Mouse (Mus musculus): ENCODE measurements at regions not wholly inside any gene's neighbourhood (a gene's known extent, or its start where the extent isn't known, plus 50 kb on each side); places are given as distances from the start of the nearest gene placed in this dataset.
"Not testable (repeated sequence)": the region's sequence is repeated elsewhere in the genome, so short reads cannot be mapped to it uniquely, and the experiment has no call there.

DNA sequence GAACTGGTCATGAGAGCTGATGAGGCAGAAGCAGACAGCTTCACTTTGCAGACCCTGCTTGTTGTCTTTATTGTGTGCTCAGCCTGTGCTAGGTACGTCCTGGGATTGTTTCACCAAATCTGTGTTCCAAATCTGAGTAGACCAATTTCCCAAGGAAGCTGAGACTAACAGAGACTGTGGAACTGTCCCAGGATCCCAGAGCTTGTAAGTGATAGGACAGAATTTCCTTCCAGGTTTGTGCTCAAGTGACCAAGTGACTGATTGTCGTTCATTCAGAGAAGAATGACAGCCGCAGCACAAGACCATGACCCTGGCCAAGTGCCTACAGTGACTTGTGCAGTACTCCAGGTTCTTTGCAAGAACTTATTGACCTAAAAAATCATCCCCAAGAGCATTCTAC lies 269.9 kb upstream of the Arglu1 start:
- Histone ChIP-seq H3K36me3 (ENCODE audit: control insufficient read depth, insufficient read depth, low read length) (no peaks in the 10 kb centered on the region), H3K9ac (ENCODE audit: low read length) (no peak overlapping the region), H3K27me3 (replicated peaks; ENCODE audit: control insufficient read depth, insufficient read depth, low read length) (no peaks in the 10 kb centered on the region), H3K4me2 (ENCODE audit: low read length) (no peak overlapping the region), H3K4me1 (ENCODE audit: control insufficient read depth, insufficient read depth, low read length) (no peaks in the 10 kb centered on the region), H3K9me3 (replicated peaks; ENCODE audit: control insufficient read depth, low read length) (no peaks in the 10 kb centered on the region), H3K27ac (ENCODE audit: low read depth, low read length) (no peak overlapping the region), H3K4me3 (ENCODE audit: low read depth, low read length) (no peak overlapping the region)
- DNase-seq (ENCODE audit: low spot score) (no peak), ATAC-seq (no peak)
- WGBS: 88% methylated on average over 3 of the region's 3 CpGs

DNA sequence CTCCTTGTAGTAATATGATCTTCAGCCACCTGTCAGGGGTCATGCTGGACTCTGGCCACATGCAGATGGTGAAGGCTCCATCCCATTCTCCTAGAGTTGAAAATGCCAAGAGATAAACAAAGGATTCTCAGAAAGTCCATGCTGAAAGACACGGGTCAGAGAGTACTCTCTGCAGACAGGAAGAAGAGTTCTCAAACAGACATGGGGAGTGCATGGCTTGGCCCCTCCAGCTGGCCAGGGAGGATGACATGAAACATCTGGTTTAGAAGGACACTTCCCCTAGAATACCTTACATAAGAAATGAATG lies 269.4 kb upstream of the Arglu1 start:
- no peak overlapping the region for H3K4me3 ChIP-seq (ENCODE audit: low read depth, low read length)
- no peak for ATAC-seq
- 72% methylated on average over 1 of the region's 1 CpGs for WGBS

DNA sequence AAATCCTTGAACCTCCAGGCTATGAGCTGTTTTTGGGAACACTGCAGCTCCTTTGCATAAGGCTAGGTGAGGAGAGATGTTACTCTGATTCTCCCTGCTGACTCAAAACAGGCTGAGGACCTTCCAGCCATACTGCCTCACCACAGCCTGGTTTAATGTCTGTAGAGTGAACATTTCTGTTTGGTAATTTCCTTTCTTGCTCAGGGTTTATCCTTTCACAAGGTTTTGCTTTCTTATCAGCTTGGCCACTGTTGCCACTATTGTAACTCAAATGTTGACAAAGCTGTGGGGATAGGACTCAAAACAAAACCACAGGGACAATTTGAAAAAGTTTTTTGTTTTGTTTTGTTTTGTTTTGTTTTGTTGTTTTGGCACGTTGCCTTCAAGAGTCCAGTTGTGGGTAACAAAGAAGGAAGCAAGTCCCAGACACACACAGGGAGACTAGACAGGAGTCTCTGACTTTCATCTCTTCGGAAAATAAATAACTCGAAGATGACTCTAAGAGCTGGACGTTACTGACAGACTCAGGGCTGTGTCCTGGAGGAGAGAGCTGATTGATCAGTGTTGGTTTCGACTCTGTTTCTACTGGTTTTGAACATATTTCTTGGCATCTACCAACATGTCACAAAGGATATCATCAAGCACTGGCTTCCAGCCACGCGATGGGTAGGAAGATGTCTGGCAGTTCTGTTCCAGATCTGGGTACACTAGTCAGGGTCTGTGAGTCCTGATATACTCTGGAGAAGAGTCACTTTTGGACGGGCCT lies 268.9 kb upstream of the Arglu1 start:
- no peak overlapping the region for H3K9ac ChIP-seq (ENCODE audit: low read length)
- H3K27ac ChIP-seq (ENCODE audit: low read depth, low read length): no peak overlapping the region
- no peaks in the 10 kb centered on the region for H3K27me3 ChIP-seq (replicated peaks; ENCODE audit: control insufficient read depth, insufficient read depth, low read length)
- H3K9me3 ChIP-seq (replicated peaks; ENCODE audit: control insufficient read depth, low read length): no peaks in the 10 kb centered on the region
- ATAC-seq: no peak
- no peak for DNase-seq (ENCODE audit: low spot score)
- no peaks in the 10 kb centered on the region for H3K36me3 ChIP-seq (ENCODE audit: control insufficient read depth, insufficient read depth, low read length)
- no peak overlapping the region for H3K4me3 ChIP-seq (ENCODE audit: low read depth, low read length)
- 85% methylated on average over 8 of the region's 8 CpGs for WGBS
- no peaks in the 10 kb centered on the region for H3K4me1 ChIP-seq (ENCODE audit: control insufficient read depth, insufficient read depth, low read length)
- H3K4me2 ChIP-seq (ENCODE audit: low read length): no peak overlapping the region

More for the DNA sequence above, 269.4 kb upstream of the Arglu1 start:
- H3K36me3 ChIP-seq (ENCODE audit: control insufficient read depth, insufficient read depth, low read length): no peaks in the 10 kb centered on the region
- H3K4me2 ChIP-seq (ENCODE audit: low read length): no peak overlapping the region
- no peaks in the 10 kb centered on the region for H3K27me3 ChIP-seq (replicated peaks; ENCODE audit: control insufficient read depth, insufficient read depth, low read length)
- no peaks in the 10 kb centered on the region for H3K9me3 ChIP-seq (replicated peaks; ENCODE audit: control insufficient read depth, low read length)
- H3K9ac ChIP-seq (ENCODE audit: low read length): no peak overlapping the region
- no peak overlapping the region for H3K27ac ChIP-seq (ENCODE audit: low read depth, low read length)
- no peak for DNase-seq (ENCODE audit: low spot score)
- H3K4me1 ChIP-seq (ENCODE audit: control insufficient read depth, insufficient read depth, low read length): no peaks in the 10 kb centered on the region

DNA sequence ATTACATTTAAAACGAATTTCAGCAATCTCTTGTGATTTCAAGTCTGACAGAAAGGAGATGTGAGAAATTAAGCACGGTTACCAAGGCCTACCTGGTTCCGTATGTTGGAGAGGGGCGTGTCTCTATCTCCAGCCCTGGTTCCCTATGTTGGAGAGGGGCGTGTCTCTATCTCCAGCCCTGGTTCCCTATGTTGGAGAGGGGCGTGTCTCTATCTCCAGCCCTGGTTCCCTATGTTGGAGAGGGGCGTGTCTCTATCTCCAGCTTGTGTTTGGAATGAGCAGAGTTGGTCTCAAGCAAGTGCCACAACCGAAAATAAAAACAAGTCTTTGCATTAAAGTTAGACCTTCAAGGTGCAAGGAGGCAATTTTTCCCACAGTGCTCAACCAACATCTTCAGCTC lies 267.8 kb upstream of the Arglu1 start:
- 76% methylated on average over 8 of the region's 8 CpGs for WGBS
- not testable (repeated sequence) for H3K9me3 ChIP-seq (replicated peaks; ENCODE audit: control insufficient read depth, low read length); H3K4me1 ChIP-seq (ENCODE audit: control insufficient read depth, insufficient read depth, low read length); H3K4me2 ChIP-seq (ENCODE audit: low read length); ATAC-seq; H3K9ac ChIP-seq (ENCODE audit: low read length); H3K4me3 ChIP-seq (ENCODE audit: low read depth, low read length); H3K27me3 ChIP-seq (replicated peaks; ENCODE audit: control insufficient read depth, insufficient read depth, low read length); H3K27ac ChIP-seq (ENCODE audit: low read depth, low read length); DNase-seq (ENCODE audit: low spot score); H3K36me3 ChIP-seq (ENCODE audit: control insufficient read depth, insufficient read depth, low read length)

DNA sequence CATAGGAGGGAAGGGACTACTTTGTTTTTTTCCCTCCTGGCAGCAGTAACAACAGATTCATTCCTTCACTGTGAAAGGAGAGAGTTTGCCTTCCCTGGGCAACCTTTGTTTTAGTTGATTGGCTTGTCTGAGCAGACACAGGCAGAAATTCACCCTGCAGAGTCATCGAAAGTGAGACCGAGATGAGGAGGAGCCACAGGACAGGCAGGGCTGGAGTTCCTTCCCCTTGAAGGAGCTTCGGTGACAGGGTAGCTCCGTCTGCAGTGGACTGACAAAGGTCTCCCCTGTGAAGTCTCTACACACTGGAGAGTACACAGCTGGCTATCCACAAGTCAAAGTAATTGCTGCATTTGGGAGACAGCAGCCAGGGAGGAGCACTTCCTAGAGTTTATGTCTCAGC lies 261.9 kb upstream of the Arglu1 start:
- Histone ChIP-seq H3K4me3 (ENCODE audit: low read depth, low read length) (no peak overlapping the region), H3K9me3 (replicated peaks; ENCODE audit: control insufficient read depth, low read length) (no peaks in the 10 kb centered on the region), H3K27me3 (replicated peaks; ENCODE audit: control insufficient read depth, insufficient read depth, low read length) (no peaks in the 10 kb centered on the region), H3K9ac (ENCODE audit: low read length) (no peak overlapping the region), H3K4me2 (ENCODE audit: low read length) (no peak overlapping the region), H3K4me1 (ENCODE audit: control insufficient read depth, insufficient read depth, low read length) (peaks cover 4% of the 10 kb centered on the region; the same call in 1 of the 2 replicates), H3K27ac (ENCODE audit: low read depth, low read length) (no peak overlapping the region), H3K36me3 (ENCODE audit: control insufficient read depth, insufficient read depth, low read length) (no peaks in the 10 kb centered on the region)
- WGBS: 9% methylated on average over 4 of the region's 4 CpGs
- no peak for ATAC-seq
- DNase-seq (ENCODE audit: low spot score): no peak

DNA sequence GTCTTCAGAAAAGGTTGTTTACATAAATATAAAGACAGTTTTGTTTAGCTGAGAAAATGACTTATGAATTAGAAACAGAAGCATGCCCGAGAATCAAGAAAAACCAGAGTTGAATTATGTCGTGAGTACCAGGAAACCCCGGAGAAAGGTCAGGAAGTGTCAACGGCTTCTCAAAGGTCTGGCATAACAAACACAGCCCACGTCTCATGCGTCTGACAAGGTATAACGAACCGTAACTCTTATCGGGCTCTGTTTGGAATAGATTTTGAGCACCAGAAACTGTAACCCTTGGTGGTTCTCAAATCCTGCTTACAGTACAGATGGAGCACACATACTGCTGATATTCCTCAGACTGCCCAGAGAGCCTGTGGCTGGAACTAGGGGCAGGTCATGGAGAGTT lies 260.9 kb upstream of the Arglu1 start:
- H3K4me2 ChIP-seq (ENCODE audit: low read length): no peak overlapping the region
- no peak overlapping the region for H3K9ac ChIP-seq (ENCODE audit: low read length)
- no peak for ATAC-seq
- no peaks in the 10 kb centered on the region for H3K36me3 ChIP-seq (ENCODE audit: control insufficient read depth, insufficient read depth, low read length)
- 59% methylated on average over 9 of the region's 9 CpGs for WGBS
- H3K27ac ChIP-seq (ENCODE audit: low read depth, low read length): no peak overlapping the region
- H3K9me3 ChIP-seq (replicated peaks; ENCODE audit: control insufficient read depth, low read length): no peaks in the 10 kb centered on the region
- no peak overlapping the region for H3K4me3 ChIP-seq (ENCODE audit: low read depth, low read length)
- DNase-seq (ENCODE audit: low spot score): no peak
- H3K4me1 ChIP-seq (ENCODE audit: control insufficient read depth, insufficient read depth, low read length): peaks cover 4% of the 10 kb centered on the region; the same call in 1 of the 2 replicates
- H3K27me3 ChIP-seq (replicated peaks; ENCODE audit: control insufficient read depth, insufficient read depth, low read length): no peaks in the 10 kb centered on the region

DNA sequence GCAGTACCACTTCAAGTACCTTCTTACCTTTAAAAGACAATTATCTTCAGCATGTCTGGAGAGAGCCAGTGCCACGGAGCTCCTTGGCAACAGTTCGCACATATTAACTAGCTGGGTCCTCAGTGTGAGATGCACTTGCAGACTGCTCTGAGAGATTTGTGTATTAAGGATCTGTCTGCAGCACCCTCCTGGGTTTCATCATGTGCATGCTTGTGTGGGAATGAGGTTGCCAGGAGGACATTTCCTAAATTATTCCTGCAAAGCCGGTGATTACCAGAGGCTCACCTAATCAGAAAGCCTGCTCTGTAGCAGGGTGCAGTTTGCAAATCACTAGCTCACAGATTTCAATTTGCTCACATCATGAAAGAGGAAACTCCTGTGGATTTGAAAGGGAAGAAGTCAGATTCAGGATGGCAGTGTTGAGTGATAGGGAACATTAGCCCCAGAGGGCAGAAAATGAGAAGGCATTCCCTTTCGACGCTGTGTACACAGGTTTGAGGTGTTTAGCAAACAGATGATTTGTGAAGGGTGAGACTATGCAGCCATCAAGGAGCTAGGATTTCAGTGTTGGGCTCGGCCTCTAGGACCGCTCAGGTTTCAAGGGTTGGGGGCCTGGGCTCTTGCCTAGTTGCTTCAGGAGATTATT lies 257.3 kb upstream of the Arglu1 start:
- DNase-seq (ENCODE audit: low spot score): peak; percentile 47
- H3K9ac ChIP-seq (ENCODE audit: low read length): no peak overlapping the region
- 51% methylated on average over 7 of the region's 7 CpGs for WGBS

DNA sequence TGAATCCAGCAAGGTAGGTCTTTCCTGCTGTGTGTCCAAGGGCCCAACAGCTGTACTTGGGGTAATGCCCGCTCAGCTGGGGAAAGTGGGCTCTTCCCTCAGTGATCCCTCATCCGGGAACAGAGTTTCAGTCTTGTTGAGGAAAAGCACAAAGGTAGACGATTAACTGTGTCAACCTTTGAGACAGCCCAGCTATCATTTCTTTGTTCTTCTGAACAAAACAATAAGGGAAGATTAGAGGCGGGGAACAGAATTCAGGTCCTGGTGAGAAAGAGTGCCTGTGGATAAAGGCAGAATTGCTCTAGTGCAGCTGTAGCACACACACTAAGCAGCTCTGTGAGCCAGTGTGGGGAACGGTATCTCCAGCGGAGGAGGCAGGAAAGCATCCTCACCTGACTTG lies 252.7 kb upstream of the Arglu1 start:
- ATAC-seq: no peak
- 32% methylated on average over 6 of the region's 6 CpGs for WGBS

More for the DNA sequence above, 257.3 kb upstream of the Arglu1 start:
- H3K4me1 ChIP-seq (ENCODE audit: control insufficient read depth, insufficient read depth, low read length): peaks cover 4% of the 10 kb centered on the region; the same call in 1 of the 2 replicates
- no peaks in the 10 kb centered on the region for H3K27me3 ChIP-seq (replicated peaks; ENCODE audit: control insufficient read depth, insufficient read depth, low read length)
- no peak overlapping the region for H3K4me3 ChIP-seq (ENCODE audit: low read depth, low read length)
- no peak overlapping the region; the same call in 1 of the 2 replicates for H3K27ac ChIP-seq (ENCODE audit: low read depth, low read length)
- H3K4me2 ChIP-seq (ENCODE audit: low read length): no peak overlapping the region
- H3K36me3 ChIP-seq (ENCODE audit: control insufficient read depth, insufficient read depth, low read length): no peaks in the 10 kb centered on the region
- no peaks in the 10 kb centered on the region for H3K9me3 ChIP-seq (replicated peaks; ENCODE audit: control insufficient read depth, low read length)
- peak; percentile 46; the same call in 1 of the 2 replicates for ATAC-seq

DNA sequence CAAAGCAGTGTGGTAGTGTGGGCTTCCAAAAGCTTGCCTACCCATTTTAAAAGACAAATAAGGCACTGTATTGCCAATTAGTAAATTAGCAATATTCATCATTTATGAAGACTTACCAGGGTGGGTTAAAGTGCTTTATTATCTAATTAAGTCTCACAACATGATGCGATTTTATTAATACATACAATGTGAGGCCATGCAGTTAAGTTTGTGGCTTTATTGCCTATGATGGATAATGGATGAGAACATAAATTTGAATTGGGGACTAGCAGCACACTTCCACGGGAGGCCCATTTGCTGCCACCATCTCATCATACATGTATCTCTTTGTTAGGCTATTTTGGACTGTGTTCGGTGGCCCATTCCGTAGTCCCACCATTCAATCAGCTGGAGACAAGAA lies 250.6 kb upstream of the Arglu1 start:
- Histone ChIP-seq H3K9ac (ENCODE audit: low read length) (no peak overlapping the region), H3K4me2 (ENCODE audit: low read length) (no peak overlapping the region), H3K27ac (ENCODE audit: low read depth, low read length) (no peak overlapping the region), H3K4me3 (ENCODE audit: low read depth, low read length) (no peak overlapping the region), H3K4me1 (ENCODE audit: control insufficient read depth, insufficient read depth, low read length) (0 out of 2 replicates have a peak, but pooled peaks cover 2% of the 10 kb centered on the region), H3K36me3 (ENCODE audit: control insufficient read depth, insufficient read depth, low read length) (no peaks in the 10 kb centered on the region), H3K27me3 (replicated peaks; ENCODE audit: control insufficient read depth, insufficient read depth, low read length) (no peaks in the 10 kb centered on the region), H3K9me3 (replicated peaks; ENCODE audit: control insufficient read depth, low read length) (no peaks in the 10 kb centered on the region)
- ATAC-seq (no peak), DNase-seq (ENCODE audit: low spot score) (no peak)
- 49% methylated on average over 4 of the region's 4 CpGs for WGBS

More for the DNA sequence above, 252.7 kb upstream of the Arglu1 start:
- no peak for DNase-seq (ENCODE audit: low spot score)
- Histone ChIP-seq H3K4me1 (ENCODE audit: control insufficient read depth, insufficient read depth, low read length) (0 out of 2 replicates have a peak, but pooled peaks cover 2% of the 10 kb centered on the region), H3K9ac (ENCODE audit: low read length) (no peak overlapping the region), H3K36me3 (ENCODE audit: control insufficient read depth, insufficient read depth, low read length) (no peaks in the 10 kb centered on the region), H3K4me3 (ENCODE audit: low read depth, low read length) (no peak overlapping the region), H3K27me3 (replicated peaks; ENCODE audit: control insufficient read depth, insufficient read depth, low read length) (no peaks in the 10 kb centered on the region), H3K4me2 (ENCODE audit: low read length) (no peak overlapping the region), H3K9me3 (replicated peaks; ENCODE audit: control insufficient read depth, low read length) (no peaks in the 10 kb centered on the region), H3K27ac (ENCODE audit: low read depth, low read length) (no peak overlapping the region)

Measured in forebrain, embryonic 14.5 days (tissue).